Mouse (Mus musculus): ENCODE measurements around the gene Lpp.

Gene Lpp

DNA sequence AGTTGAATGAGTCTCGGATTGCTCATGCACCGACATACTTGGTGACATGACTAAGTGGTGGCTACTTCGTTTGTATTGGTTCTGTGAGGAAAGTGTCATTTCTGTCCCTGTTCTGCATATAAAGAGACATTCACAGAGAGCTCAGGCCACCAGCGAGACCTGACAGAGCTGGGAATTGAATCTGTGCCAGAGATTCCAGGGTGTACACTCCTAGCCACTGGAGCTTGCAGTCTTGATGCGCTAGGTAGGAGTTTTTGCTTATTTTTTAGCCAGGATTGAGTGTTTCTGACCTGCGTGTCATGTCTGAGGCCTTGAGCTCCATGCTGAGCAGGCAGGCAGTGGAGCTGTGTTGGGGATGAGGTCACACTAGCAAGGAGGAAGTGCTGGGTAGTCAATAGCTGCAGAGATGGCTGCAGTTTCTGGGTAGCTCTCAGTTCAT lies 41.8 kb downstream of the Lpp start:
- DNase-seq (ENCODE audit: low spot score): no peak

DNA sequence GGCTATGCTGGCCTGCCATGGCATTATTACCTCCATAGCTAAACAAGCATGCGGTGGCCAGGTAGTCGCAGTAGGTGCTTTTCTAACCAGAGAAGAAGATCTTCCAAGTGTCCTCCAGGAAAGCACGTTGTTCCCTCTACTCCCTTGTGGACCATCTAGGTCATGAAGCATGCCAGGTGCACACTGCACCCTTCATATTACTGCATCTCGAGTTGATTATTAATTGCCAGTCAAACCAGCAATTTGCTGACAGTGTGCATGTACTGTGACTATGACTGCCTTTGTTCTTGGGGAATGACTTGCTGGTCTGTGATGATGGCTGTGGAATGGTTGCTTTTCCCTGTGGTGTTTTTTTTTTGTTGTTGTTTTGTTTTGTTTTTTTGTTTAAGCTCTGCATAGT lies 45.1 kb downstream of the Lpp start:
- DNase-seq (ENCODE audit: low spot score): no peak

DNA sequence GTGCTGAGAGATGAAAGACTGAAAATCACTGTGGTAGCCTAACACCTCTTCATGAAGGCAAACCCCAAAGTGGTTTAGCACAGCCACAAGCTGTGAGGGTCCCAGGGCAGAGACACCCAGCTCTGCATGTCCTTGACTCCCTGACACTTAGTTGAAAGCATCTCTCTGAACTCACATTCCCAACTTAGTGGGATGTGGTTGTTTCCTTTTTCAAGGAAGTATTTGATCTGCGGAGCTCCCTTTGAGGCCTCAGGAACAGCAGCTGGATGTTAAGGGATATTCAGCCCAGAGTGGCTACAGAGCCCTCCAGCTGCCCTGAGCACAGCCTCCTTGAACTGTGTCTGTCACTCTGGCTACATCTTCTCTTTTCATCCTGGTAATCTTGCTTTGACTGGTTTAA lies 48.0 kb downstream of the Lpp start:
- DNase-seq (ENCODE audit: low spot score): no peak

DNA sequence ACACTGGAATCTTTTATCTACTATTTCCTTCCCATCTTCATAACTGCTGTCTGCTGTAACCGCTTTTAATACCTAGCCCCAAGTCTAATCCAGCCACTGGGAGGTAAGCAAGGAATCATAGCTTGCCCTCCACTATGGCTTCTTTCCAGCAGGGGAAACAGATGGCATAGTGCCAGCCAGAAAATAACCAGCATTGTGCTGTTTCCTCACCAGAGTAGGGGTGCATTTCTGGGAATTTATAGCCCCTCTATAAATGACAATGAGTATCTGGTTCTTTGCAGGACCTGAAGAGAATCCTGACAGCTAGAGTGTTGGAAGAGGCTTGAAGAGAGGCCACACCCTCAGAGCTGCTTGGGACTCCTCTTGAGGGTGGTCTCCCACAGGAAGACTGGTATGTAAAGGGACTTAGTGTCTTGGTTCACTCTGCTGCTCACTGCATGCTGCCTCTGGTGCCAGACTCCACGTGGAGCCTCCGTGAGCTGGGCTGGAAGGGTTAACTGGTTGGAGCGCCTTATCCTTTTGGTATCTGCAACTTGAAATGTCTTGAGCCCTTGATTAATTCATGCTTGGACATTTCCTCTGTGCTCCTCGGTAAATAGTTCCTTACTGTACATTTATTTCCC lies 49.3 kb downstream of the Lpp start:
- no peak for DNase-seq (ENCODE audit: low spot score)

DNA sequence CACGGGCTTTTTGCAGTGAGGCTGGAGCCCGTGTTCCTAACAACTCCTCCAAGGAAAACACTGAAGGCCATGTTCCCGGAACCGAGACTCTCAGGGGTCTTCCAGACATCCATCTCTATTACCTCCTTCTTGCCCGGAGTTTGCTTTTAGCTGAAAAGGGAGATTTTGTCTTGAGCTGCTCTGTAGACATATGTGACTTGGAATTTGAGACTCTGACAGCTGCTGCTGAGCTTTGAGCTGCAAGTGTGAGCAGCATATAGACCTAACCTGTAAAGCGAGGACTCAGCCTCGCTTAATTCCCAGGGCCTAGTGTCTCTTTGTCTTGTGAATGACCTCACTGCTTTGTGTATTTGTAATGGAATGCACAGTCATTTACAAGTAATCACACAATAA lies 49.8 kb downstream of the Lpp start:
- DNase-seq (ENCODE audit: low spot score): no peak

DNA sequence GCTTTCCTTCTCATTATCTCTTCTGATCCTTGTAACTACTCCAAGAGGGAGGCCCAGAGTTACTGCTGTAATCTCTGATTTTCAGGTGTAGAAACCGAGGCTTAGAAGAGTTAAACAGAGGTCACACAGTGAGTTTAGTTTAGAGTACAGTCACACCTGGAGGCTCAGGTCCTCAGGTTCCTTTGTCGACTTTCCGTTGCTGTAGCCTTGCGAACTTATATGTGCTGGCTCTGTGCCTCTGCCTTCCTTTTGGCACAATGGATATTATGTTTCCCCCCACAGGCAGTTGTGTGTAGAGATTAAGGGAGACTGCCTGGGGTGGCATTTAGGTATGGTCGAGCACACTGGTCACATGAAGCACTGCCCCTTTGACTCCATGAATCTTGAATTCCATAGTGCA lies 50.2 kb downstream of the Lpp start:
- no peak for DNase-seq (ENCODE audit: low spot score)

DNA sequence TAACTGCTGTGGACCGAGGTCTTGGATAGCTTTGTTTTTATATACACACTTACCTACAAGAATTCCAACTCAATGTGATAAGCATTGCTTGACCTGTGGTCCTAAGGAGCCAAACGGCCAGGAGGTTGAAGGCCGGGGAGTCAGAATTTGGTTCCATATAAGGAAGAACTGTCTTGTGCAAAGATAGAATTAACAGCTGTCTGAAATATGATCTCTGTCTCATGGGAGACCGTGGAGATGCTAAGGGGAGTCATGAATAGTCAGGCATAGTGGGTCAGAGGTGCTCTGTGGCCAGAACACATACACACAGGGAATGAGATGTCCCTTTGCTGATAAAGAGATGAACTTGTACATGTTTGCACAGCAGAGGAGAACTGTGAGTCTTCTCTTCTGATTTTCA lies 51.5 kb downstream of the Lpp start:
- no peak for DNase-seq (ENCODE audit: low spot score)

DNA sequence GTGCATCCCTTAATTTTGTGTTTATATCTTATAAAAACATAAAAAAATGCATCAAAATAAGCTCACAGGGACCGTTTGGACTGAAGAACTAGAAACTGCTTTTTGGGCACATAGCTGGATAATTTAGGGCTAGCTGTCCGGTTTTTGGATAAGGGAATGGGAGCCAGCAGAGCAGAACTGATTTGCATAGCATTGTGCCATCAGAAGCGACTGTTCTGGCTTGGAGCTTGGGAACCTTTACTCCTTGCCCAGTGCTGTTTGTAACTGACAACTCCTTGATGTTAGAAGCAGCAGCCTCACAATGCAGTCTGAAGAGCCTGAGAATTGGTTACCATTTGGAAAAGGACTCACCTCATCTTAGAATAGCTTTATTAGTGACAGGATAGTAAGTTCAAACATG lies 52.2 kb downstream of the Lpp start:
- no peak for DNase-seq (ENCODE audit: low spot score)

DNA sequence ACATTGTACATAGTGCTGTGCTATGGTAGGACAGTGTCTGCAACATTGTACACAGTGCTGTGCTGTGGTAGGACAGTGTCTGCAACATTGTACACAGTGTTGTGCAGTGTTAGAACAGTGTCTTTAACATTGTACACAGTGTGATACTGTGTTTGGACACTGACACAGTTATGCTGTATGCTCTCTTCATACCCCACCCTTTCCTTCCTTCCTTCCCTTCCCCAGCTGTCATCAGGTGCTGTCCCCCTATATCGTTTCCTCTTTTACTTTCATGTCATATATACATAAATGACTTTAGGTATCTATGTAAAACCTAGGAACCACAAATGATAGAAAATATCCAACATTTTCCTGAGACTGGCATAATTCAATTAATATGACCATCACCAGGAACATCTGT lies 53.1 kb downstream of the Lpp start:
- no peak for DNase-seq (ENCODE audit: low spot score)

DNA sequence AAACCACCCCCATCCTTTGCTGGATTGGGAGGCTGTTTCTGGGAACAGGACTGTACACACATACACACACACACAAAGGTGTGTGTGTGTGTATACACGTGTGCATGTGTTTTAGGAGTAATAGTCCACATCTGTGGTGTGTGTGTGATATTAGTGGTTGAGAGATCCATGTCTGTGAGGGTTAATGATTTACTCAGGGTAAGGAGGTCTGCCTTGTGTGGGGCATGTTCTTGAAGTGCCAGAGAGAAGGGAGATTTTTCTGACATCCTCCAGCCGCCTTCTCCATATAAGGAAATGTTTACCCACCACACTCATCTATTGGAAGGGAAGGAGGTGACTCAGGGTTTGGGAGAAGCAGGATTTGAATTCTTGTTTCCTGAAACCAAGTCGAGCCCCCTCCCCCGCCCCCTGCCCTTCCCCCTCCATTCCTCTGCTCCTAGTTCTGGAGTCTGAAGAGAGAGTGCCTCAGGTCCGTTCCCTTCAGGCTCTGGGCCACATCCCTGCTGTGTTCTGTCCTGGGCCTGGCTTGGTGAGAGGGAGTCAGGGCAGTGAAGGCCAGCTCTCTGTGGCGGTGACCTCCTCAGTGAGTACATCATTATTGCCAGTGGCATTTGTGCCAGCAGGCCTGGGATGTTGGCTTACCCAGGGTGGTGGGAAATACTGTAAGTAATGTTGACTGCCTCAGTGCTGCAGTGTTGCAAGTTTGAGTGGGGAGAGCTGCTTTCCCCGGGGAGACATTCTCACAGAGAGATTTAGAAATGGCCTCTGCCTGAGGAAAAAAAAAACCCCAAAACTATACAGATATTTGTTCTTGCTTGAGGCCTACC lies 54.6 kb downstream of the Lpp start:
- no peak for DNase-seq (ENCODE audit: low spot score)

DNA sequence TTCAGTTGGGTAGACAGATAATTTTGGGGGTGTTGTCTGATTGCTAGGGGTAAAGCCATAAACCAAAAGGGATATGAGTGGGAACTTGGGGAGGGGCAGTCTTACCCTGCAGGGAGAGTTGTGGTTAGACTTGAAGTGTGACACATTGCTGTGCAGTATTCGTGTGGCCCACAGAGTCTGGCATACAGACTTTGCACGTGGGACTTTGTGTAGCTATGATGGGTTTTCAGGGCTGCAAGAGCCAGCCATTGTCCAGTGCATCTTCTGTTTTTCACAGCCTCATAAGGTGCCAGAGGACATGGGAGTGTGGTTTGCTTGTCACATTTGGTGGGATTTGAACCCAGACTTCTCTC lies 55.2 kb downstream of the Lpp start:
- DNase-seq (ENCODE audit: low spot score): no peak

DNA sequence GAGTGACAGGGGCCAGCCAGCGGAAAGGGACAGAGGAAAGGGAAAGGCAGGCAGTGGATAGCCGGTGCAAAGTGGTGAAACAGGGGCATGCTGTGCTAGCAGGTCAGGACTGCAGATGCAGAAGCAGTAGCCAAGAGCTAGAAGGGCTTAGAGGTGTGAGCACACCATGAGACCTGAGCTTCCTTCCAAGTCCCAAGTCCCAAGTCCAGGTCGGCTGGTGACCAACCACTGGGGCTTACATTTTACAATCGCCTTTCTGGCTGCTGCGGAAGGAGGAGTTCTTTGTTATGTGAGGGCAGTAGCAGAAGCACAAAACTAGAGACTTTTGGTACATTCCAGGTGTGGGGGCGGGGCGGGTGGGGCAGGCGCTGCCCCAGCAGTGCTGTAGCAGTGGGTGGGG lies 56.5 kb downstream of the Lpp start:
- DNase-seq (ENCODE audit: low spot score): no peak

DNA sequence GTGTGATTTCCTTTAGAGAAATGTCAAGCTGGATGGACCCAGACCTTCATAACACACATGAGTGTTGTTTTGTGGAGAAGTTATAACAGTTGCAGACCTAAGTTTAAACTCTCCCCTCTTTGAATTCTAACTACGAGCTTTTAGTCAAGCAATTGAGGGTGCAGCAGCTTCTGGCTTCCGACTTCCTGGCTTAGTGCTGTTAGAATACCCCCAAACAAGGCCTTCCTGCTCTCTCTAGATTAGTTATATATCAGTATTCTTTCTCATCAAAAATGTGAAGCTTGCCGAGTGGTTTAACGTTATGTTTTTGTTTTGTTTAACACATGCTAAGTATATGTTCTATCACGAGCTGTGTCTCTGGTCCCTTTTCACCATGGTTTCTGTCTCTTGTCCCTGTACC lies 56.9 kb downstream of the Lpp start:
- no peak for DNase-seq (ENCODE audit: low spot score)

DNA sequence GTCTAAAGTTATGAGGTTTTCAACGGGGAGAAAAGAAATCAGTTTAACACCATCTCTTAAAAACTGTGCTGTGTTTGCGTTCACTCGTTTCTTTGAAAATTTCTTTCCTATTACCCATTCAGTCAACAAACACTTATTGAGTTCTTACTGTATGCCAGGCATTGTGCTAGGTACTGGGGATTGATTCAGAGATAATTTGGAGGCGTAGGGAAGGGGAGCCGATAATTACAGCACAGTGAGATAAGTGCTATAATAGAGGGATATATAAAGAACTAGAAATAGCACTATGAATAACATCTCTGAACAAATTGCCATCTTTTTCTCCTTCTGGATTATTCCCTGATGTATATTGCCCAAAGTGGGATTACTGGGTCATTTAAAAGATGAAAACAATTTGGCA lies 57.8 kb downstream of the Lpp start:
- DNase-seq (ENCODE audit: low spot score): no peak

DNA sequence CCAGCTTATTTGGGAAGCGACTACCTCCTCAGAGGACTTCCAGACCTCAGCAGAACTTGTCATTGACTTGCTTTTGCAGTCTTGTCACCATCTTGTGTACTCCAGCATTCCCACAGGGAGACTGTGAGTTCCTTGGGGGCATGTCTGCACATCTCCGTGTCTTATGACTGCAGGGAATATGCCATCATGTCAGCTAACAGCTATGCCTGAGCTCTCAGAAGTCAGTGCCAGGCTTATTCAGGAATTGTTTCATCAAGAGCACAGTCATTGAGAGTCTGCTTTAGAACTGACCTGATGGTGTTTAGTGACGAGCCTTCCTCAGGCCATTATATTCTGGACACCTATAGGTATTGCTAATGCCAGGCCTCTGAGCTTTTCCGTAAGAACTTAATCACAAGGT lies 60.2 kb downstream of the Lpp start:
- no peak for DNase-seq (ENCODE audit: low spot score)

DNA sequence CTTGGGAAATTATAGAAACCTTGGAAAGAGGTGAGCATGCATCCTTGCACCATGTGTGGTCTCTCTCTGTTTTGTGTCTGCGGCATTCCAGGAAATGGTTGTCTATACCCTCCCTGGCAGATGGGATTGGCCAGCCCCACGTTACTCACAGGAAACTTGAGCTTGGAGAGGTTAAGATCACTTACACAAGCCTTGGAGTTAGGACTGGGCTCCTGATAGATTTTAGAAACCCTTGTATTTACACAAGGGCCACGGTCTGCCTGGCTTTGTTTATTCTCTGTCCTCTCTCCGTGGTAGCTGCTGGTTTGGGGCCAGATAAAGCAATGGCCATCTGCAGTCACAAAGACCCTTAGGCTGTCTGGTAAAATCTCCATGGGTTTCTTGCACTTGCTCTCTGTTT lies 61.2 kb downstream of the Lpp start:
- DNase-seq (ENCODE audit: low spot score): no peak

DNA sequence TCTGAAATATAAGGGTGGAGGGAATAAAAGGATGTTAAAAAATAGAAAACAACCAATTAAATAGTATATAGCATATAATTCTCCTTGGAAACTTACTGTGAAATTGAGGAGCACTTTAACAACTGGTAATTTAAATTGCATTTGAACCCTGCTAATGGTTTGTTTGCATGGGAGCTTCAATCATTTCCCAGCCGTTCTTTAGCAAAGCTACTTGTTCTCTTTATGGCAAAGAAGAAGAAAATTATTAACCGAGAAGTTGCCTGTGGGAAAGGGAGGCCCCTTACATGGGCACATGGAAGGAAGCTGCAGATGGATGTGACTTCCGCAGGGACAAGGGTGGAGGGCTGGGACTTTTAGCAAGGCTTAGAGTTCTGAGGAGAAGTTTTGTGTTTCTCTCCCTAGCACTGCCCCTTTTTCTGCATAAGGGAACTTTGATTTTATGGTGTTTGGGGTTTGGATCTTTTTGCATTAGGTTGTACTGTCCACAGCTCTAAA lies 62.1 kb downstream of the Lpp start:
- DNase-seq (ENCODE audit: low spot score): no peak

DNA sequence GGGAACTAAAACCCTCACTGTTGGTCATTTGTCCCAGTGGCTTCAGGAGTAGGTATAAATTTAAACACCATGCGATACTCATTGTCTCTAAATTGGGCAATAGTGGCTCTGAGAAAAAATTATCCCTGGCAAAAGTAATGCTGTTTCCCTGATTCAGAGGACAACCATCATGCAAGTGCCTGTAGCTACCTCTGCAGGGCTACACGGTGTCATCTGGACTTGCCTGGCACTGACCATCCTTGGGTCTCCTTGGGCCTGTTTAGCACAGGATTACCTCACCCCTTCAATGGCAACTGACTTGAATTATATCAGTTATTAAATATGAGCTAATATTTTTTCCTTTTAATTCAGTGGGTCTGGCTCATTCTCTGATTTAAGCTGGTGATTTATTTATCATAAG lies 70.5 kb downstream of the Lpp start:
- no peak for DNase-seq (ENCODE audit: low spot score)

DNA sequence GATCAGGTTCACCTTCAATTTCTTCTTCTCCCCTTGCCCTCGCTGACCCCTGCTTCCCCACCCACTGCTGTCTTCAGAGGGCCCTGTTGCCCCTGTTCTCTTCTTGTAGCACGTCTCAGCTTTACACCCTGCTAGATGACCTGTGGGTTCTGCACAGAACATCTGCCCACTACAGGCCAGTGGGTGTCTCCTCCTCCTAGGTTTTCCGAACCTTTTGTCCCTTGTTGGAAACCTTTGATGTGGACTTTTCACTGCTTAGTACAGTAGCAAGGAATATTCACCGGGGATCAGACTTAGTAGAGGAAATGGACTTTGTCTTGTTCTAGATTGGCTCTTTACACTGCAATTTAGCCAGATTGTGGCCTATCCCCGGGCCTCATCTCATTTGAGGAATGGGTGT lies 71.1 kb downstream of the Lpp start:
- DNase-seq (ENCODE audit: low spot score): no peak

DNA sequence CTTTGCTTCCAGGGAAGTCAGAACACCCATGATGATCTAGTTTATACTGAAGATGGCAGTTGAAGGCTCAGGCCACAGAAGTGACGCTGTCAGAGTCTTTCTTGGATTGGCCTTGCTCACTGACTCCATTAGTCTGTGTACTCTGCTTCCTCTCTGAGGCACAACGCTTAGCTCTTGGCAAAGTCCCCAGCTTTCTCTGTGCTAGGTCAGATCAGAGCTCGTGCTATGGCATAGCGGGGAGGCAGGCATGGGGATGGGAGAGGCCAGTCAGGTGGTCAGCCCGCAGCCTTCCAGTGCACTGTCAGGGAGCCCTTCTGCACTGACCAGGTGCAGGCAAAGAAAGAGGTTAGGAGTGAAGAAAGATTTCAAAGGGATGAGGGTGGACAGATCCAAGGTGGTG lies 72.3 kb downstream of the Lpp start:
- no peak for DNase-seq (ENCODE audit: low spot score)

DNA sequence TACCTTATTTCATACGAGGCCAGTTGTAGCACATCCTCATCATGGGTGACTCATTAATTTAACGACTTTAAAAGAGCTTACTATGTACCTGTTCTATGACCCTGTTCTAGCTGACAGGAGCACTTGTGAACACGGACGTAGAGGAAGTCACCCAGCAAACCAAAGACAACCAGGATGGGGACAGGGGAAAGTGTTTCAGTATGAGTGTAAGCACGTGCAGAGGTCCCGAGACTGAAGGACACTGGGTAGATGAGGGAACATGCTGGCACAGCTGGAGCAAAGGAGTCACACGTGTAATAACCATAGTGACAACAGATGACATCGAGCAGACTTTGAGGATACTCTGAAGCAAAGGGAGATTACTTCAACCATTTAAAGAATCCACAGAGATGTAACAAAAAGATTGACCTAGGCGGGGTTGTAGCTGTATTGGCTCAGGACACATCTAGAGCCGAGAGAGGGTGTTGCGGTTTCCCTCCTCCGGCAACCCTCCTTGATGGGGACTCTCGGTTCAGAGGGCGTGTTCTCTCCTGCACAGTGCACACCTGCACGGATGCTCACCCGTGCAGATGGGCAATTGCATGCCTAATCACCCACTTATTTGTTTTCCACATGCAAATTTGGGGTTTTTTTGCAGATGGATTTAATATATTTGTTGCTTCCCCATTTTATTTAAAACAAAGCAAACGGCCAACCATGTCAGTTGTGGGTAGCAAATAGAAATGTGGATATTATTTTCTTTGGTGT lies 74.4 kb downstream of the Lpp start:
- no peak for DNase-seq (ENCODE audit: low spot score)

DNA sequence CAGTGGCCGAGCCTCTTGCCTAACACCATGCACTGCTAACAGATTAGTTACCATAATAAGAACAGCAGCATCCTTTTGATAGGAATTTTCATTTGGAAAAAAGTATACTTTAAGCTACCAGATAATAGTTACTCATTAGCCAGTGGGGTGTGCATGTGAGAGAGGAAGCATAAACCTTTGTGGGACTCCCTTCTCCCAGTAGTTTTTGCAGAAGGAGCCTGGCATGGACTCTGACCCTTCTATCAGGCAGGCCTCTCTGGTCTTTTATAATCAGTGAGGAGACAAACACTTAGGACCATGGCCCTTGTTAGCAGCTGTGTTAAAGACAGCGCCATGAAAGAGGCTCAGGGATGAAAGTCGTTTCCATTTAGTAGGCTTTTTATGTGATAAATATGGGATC lies 76.0 kb downstream of the Lpp start:
- DNase-seq (ENCODE audit: low spot score): no peak

DNA sequence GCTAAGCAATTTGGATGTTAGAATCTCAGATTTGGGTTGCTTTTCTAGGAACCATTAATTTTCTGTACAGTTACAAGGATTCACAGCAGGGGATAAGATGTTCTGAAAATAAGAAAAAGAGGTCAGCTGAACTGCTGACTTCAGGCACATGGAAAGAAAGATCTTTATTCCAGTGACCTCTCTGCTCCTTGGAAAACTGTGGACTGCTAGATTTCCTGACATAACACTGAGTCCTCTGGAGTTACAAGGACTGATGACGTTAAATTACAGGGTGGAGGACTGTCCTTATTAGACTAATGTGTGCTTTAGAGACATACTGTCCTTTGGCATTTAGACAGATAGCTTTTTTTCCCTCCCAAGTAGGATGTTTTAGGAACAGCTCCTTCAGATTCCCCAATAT lies 77.3 kb downstream of the Lpp start:
- no peak for DNase-seq (ENCODE audit: low spot score)
